Mouse (Mus musculus): ENCODE data around the gene Cbx5. TPM values are rescaled to one million over a fixed set of nuclear protein-coding genes. Genes with fewer than 3 reads are reported as not detected.
A peak's percentile ranks its signal among the peaks of the same experiment; 100 is the strongest.

Gene Cbx5
- polyA plus RNA-seq, 1 experiment from 2014 or later, result 206 TPM

MicroRNA genes within 50 kb of the gene (microRNA counts, 519-probe panel; counts per million panel counts)
- 5,180 counts per million, percentile 88 among the panel's probes with 10 or more counts for microRNA mmu-miR-148b

Small RNA genes lying within 50 kb of the gene (microRNA-seq; reads per million reads assigned to microRNA genes)
- gene Mir148b, result 288 reads per million, percentile 62 among the genes with 10 or more reads in this experiment

Other genes starting within 250 kb of the Cbx5 start
- gene Hoxc8, start 249.2 kb downstream of the Cbx5 start, polyA plus RNA-seq (2016; fragmentation: Nextera tagmentation; extraction: Ambion mirVana), result not detected in 2 replicates
- gene Hoxc6, start 241.6 kb downstream of the Cbx5 start, polyA plus RNA-seq (2016; fragmentation: Nextera tagmentation; extraction: Ambion mirVana), result not detected in 2 replicates
- gene Hoxc4, start 220.9 kb downstream of the Cbx5 start, polyA plus RNA-seq (2016; fragmentation: Nextera tagmentation; extraction: Ambion mirVana), result 0.11 and 0.16 TPM in 2 replicates
- 15.7 and 19.6 TPM in 2 replicates for gene Smug1, start 72.7 kb downstream of the Cbx5 start, polyA plus RNA-seq (2016; fragmentation: Nextera tagmentation; extraction: Ambion mirVana)
- 1,897 and 1,928 TPM in 2 replicates for gene Hnrnpa1, start 616 bp upstream of the Cbx5 start, polyA plus RNA-seq (2016; fragmentation: Nextera tagmentation; extraction: Ambion mirVana)
- gene Nfe2, start 18.6 kb upstream of the Cbx5 start, polyA plus RNA-seq (2016; fragmentation: Nextera tagmentation; extraction: Ambion mirVana), result 4.7 and 5.9 TPM in 2 replicates
- gene Copz1, start 32.9 kb upstream of the Cbx5 start, polyA plus RNA-seq (2016; fragmentation: Nextera tagmentation; extraction: Ambion mirVana), result 281 and 285 TPM in 2 replicates
- 0.16 and 0.29 TPM in 2 replicates for gene Gpr84, start 70.8 kb upstream of the Cbx5 start, polyA plus RNA-seq (2016; fragmentation: Nextera tagmentation; extraction: Ambion mirVana)
- gene Zfp385a, start 100.3 kb upstream of the Cbx5 start, polyA plus RNA-seq (2016; fragmentation: Nextera tagmentation; extraction: Ambion mirVana), result 22.1 and 22.7 TPM in 2 replicates
- gene Itga5, start 126.9 kb upstream of the Cbx5 start, polyA plus RNA-seq (2016; fragmentation: Nextera tagmentation; extraction: Ambion mirVana), result 29.5 and 29.7 TPM in 2 replicates
- gene Gtsf1, start 190.7 kb upstream of the Cbx5 start, polyA plus RNA-seq (2016; fragmentation: Nextera tagmentation; extraction: Ambion mirVana), result not detected in 2 replicates
- not detected in 2 replicates for gene Gtsf2, start 208.7 kb upstream of the Cbx5 start, polyA plus RNA-seq (2016; fragmentation: Nextera tagmentation; extraction: Ambion mirVana)
- 1.1 and 1.3 TPM in 2 replicates for gene Nckap1l, start 214.0 kb upstream of the Cbx5 start, polyA plus RNA-seq (2016; fragmentation: Nextera tagmentation; extraction: Ambion mirVana)

All from embryonic facial prominence, embryonic 10.5 days (tissue).